Mouse (Mus musculus) megakaryocyte, embryonic 14.5 days (primary cell): ENCODE measurements around the gene Gtdc1. TPM values are rescaled to one million over a fixed set of nuclear protein-coding genes. Genes with fewer than 3 reads are reported as not detected.

Source experiments
- H3K27me3 ChIP-seq: replicated peaks from 2 replicates; pipeline ENCODE3; 2012; ENCODE audit warnings: inconsistent platforms
- H3K36me3 ChIP-seq: replicated peaks from 2 replicates; pipeline ENCODE3; 2012; ENCODE audit warnings: low read length, inconsistent platforms, mixed read lengths
- H3K4me1 ChIP-seq: 2 replicates; pipeline ENCODE4 v1.6.1; 2012; ENCODE audit warnings: inconsistent platforms
- H3K4me3 ChIP-seq: replicated peaks from 2 replicates; pipeline ENCODE3; 2012; ENCODE audit warnings: moderate library complexity, mild to moderate bottlenecking, inconsistent platforms
- H3K9me3 ChIP-seq: 2 replicates; pipeline ENCODE4 v1.6.1; 2012; ENCODE audit warnings: inconsistent platforms
- FLI1 ChIP-seq: IDR thresholded peaks from 2 replicates; pipeline ENCODE4 v1.6.1; 2012; ENCODE audit warnings: low read length, inconsistent platforms, mixed read lengths
- GATA1 ChIP-seq: IDR thresholded peaks from 3 replicates; pipeline ENCODE4 v1.6.1; 2012; ENCODE audit warnings: mixed read lengths, low read length, inconsistent platforms, borderline replicate concordance
- polyA plus RNA-seq: library from polyadenylated mRNA; stranded (reverse); fragments of >175 nt; gene quantifications from 2 replicates; pipeline ENCODE4 v1.2.3, GENCODE M21; 2012; ENCODE audit warnings: low replicate concordance; ENCODE audit not compliant: insufficient read depth

Gtdc1 gene
- polyA plus RNA-seq, 1 experiment = 3.0 TPM

- TF ChIP-seq FLI1 (no peak), GATA1 (no peak)
- Histone ChIP-seq H3K9me3 (no peaks in the 10 kb centered on the region; the same call in 1 of the 2 replicates), H3K4me3 (no peak overlapping the region), H3K36me3 (no peaks in the 10 kb centered on the region), H3K4me1 (no peaks in the 10 kb centered on the region), H3K27me3 (peaks cover 2% of the 10 kb centered on the region)
Observed at GRCm38 (mm10) chr2:44549311-44549710, 378.1 kb downstream of the Gtdc1 start.

GRCm38 (mm10) chr2:44542775-44543174 lies 384.7 kb downstream of the Gtdc1 start:
- Histone ChIP-seq H3K27me3 (no peaks in the 10 kb centered on the region), H3K4me3 (no peak overlapping the region), H3K9me3 (no peaks in the 10 kb centered on the region), H3K36me3 (no peaks in the 10 kb centered on the region), H3K4me1 (no peaks in the 10 kb centered on the region)
- no peak for TF ChIP-seq GATA1
- no peak for TF ChIP-seq FLI1

GRCm38 (mm10) chr2:44541726-44542125 lies 385.7 kb downstream of the Gtdc1 start:
- no peak for TF ChIP-seq FLI1
- no peak for TF ChIP-seq GATA1

GRCm38 (mm10) chr2:44540881-44541280 lies 386.6 kb downstream of the Gtdc1 start:
- Histone ChIP-seq H3K4me3 (no peak overlapping the region), H3K27me3 (no peaks in the 10 kb centered on the region), H3K9me3 (no peaks in the 10 kb centered on the region), H3K36me3 (no peaks in the 10 kb centered on the region), H3K4me1 (no peaks in the 10 kb centered on the region)
- TF ChIP-seq FLI1 = no peak
- no peak for TF ChIP-seq GATA1

More at GRCm38 (mm10) chr2:44541726-44542125, 385.7 kb downstream of the Gtdc1 start:
- no peaks in the 10 kb centered on the region for H3K27me3 ChIP-seq
- H3K4me1 ChIP-seq = no peaks in the 10 kb centered on the region
- no peaks in the 10 kb centered on the region for H3K36me3 ChIP-seq
- H3K9me3 ChIP-seq = no peaks in the 10 kb centered on the region
- H3K4me3 ChIP-seq = no peak overlapping the region

GRCm38 (mm10) chr2:44539121-44539634 lies 388.3 kb downstream of the Gtdc1 start:
- TF ChIP-seq FLI1 (no peak), GATA1 (no peak)
- no peaks in the 10 kb centered on the region for H3K27me3 ChIP-seq
- H3K9me3 ChIP-seq = no peaks in the 10 kb centered on the region
- no peaks in the 10 kb centered on the region for H3K4me1 ChIP-seq
- no peak overlapping the region for H3K4me3 ChIP-seq
- H3K36me3 ChIP-seq = no peaks in the 10 kb centered on the region

- TF ChIP-seq GATA1 (no peak), FLI1 (no peak)
- Histone ChIP-seq H3K36me3 (no peaks in the 10 kb centered on the region), H3K4me1 (no peaks in the 10 kb centered on the region), H3K4me3 (no peak overlapping the region), H3K27me3 (peaks cover 2% of the 10 kb centered on the region), H3K9me3 (no peaks in the 10 kb centered on the region)
Observed at GRCm38 (mm10) chr2:44538135-44538534, 389.3 kb downstream of the Gtdc1 start.

- Histone ChIP-seq H3K9me3 (no peaks in the 10 kb centered on the region), H3K36me3 (no peaks in the 10 kb centered on the region), H3K4me3 (no peak overlapping the region), H3K4me1 (no peaks in the 10 kb centered on the region), H3K27me3 (peaks cover 2% of the 10 kb centered on the region)
- no peak for TF ChIP-seq FLI1
- TF ChIP-seq GATA1 = no peak
Observed at GRCm38 (mm10) chr2:44535760-44536159, 391.7 kb downstream of the Gtdc1 start.

GRCm38 (mm10) chr2:44535136-44535675 lies 392.3 kb downstream of the Gtdc1 start:
- TF ChIP-seq FLI1 (no peak), GATA1 (no peak)
- peaks cover 2% of the 10 kb centered on the region for H3K27me3 ChIP-seq
- no peak overlapping the region for H3K4me3 ChIP-seq
- H3K9me3 ChIP-seq = no peaks in the 10 kb centered on the region
- no peaks in the 10 kb centered on the region for H3K4me1 ChIP-seq
- H3K36me3 ChIP-seq = no peaks in the 10 kb centered on the region

GRCm38 (mm10) chr2:44526110-44527032 lies 401.1 kb downstream of the Gtdc1 start:
- no peaks in the 10 kb centered on the region for H3K9me3 ChIP-seq
- TF ChIP-seq GATA1 (no peak), FLI1 (no peak)
- peaks cover 5% of the 10 kb centered on the region for H3K27me3 ChIP-seq
- H3K4me3 ChIP-seq = no peak overlapping the region
- peaks cover 7% of the 10 kb centered on the region for H3K4me1 ChIP-seq
- H3K36me3 ChIP-seq = no peaks in the 10 kb centered on the region
